Mouse (Mus musculus) hematopoietic stem cell, adult 5-6 weeks (primary cell): Measurements from ENCODE around the gene Gpc6. TPM values are rescaled to one million over a fixed set of nuclear protein-coding genes. Genes with fewer than 3 reads are reported as not detected.

ENCODE experiments used
- ATAC-seq, 2 experiments: fragments of 125-278 bp in 1 of 2; replicated peaks in 1 of 2; 2 replicates each; pipeline ENCODE4 v1.8.0; 2016 to 2017; ENCODE audit warnings: inconsistent platforms in 2 of 2, mild to moderate bottlenecking in 2 of 2, moderate number of reproducible peaks in 2 of 2, low read depth in 1 of 2, moderate TSS enrichment in 1 of 2; ENCODE audit not compliant: low FRiP score in 2 of 2, poor library complexity in 2 of 2, severe bottlenecking in 2 of 2, insufficient read depth in 1 of 2, low TSS enrichment in 1 of 2
- total RNA-seq: library from RNA; stranded (forward); fragments of 172-1452, 232-1000 nt; gene quantifications from 2 replicates; pipeline ENCODE4 v1.2.3, GENCODE M21; 2017

Gpc6 gene
- total RNA-seq, 1 experiment from 2014 or later = not detected

DNA sequence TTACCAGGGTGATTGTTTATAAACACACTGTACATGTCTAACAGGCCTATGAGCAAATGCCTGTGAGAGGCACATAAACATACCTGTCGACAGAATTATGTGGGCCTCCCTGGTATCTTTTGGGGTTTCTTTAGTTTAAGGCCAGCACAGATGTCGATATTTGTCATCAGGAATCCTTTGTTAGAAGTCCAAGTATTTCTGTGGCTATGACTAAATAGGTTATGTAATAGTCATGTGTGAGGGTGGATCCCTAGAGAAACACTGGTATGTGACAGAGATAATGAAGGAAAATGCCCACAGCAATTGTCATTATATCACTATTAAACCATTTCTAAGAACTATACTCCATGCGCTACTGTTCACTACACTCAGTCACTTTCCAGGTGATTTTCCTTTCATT, 358.5 kb downstream of the Gpc6 start:
- ATAC-seq = no peak

DNA sequence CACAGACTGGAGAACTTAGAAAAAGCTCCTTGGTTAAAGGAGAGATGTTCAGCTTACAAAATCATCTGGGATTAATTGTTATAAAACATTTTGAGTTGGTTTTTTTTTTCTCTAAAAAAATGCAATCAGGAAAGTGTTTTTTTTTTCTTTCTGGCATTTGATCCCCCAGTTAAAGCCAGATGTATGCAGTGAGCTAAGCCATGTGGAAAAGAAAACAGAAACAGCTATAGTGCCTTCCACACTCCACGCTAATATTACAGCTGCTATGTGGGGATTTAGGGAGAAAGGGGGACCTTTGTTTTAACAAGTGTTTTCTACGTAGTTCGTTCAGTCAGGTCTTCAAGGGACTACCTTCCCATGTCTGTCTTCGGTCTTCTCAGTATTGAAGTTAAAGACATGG, 368.6 kb downstream of the Gpc6 start:
- no peak for ATAC-seq

DNA sequence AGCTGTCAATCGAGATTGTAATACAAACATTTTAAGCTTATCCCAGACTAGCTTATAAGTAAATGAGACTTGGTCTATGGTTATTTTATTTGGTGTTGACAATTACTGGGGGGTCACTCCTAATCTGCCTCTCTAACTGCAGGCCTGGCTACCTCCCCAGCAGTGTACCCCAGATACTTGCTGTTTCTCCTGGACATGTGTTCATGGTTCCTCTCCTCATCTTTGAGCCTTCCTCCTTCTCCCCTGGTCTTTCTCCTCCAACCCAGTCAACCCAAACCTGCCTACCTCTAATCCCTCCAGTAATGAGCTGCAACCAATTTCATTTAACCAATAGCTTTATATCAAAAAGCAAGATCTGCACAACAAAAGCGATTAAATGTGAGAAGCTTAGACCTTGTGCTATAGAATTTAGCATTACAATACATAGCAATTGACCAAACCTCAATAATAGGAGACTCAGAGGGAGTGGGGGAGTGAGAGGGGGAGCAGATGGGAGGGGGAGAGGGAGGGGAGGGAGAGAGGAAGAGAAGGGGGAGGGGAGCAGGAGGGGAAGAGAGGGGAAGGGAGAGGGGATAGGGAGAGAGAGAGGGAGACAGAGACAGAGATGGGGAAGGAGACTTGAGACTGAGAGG, 371.2 kb downstream of the Gpc6 start:
- ATAC-seq = no peak

DNA sequence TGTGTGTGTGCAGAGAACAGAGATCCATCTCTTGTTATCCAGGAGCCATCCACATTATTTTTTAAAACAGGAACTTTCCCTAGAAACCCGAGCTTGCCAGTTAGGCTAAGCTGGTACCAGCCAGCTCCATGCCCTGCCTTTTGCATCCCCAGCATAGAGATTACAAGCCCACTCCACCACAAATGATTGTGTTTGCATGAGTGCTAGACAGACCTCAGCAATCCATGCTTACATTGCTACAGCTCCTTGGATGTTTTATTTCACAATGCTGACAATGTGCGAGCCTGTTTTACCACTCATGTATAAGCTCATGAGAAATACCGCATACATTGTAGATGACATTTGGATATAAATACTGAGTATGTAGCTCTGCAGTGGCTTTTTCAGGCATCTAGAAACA, 375.9 kb downstream of the Gpc6 start:
- ATAC-seq = no peak

DNA sequence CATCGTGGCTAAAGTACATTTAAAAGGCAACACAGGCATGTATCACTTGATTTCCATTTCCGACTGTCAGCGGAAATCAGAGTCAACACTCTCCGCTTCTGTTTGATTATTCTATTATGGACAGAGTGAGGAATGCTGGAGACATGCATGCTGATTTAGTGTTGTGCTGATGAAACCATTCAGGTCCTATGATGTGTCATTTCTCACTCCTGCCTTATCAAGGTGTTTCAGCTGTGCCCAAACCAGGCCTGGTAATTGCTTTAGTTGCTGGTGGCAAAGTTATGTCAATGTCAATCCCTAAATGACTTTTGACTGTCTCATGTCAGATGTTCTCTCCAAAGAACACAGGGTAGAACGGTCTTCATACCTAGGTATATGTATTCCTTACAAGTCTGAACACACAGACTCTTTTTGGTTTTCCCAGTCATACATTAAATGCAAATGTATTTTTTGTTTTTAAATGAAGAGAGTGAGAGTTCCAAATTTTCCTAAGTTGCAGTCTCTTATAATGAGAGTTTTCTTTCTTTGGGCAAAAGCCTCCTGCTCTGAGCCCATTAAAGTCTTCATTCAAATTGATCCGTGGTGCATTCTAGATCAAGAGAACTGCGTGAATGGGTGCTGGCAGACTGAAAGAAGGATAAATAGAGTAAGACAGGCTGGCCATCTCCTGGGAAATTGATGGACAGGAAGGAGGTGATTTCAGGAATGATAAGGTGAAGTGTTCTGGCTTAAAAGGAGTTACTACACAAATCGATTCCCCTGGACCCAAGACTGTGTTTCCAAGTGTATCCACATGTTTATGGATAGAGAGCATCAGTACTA, 379.0 kb downstream of the Gpc6 start:
- ATAC-seq = no peak

DNA sequence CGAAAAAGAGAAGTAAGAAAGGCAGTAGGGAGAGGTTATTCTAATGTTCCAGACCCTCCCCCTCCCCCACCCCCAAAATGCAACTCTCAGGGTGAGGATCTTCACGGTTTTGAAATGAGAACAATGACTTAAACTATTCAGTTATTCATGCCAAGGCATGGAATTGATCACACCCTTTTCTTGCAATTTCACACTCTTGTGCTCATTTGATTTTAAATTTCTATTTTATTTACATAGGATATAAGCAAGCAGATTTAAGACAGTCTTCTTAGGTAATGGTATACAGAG, 379.6 kb downstream of the Gpc6 start:
- ATAC-seq = no peak

DNA sequence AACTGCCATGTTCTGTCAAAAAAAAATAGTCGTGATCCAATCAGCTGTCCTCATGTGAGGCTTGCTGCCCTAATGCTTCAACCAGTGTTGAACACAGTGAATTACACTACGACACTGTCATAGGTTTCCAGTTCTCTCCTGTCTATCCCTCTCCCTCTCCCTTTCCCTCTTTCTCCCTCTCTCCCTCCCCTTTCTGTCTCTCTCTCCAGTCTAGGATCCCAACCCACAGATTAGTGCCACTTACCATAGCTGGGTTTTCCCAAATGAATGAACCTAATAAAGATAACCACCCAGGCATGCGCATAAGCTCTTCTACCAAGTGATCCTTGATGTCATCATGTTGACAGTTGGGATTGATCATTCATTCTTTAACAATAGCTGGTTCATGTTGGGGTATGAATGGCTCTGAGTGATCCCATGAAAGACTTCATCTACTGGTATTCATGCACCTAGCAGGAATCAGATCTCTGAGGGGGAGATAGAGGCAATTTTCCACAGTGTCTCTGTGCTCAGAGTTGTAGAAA, 384.9 kb downstream of the Gpc6 start:
- ATAC-seq = no peak

DNA sequence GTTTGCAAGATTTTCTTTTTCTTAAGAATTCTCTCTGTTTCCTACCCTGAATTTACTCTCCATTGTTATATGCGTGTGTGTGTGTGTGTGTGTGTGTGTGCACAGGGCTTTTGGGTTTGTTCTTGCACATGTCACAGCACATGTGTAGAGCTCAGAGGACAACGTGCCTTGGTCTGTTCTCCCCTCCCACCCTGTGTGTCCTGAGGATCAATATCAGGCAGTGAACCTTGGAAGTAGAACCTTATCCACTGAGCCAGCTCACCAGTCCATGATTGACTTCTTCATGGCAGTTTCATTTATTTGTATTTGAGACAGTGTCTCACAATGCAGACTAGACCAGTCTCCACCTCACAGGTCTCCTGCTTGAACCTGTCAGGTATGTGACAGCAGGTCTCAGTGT, 399.1 kb downstream of the Gpc6 start:
- ATAC-seq = no peak

DNA sequence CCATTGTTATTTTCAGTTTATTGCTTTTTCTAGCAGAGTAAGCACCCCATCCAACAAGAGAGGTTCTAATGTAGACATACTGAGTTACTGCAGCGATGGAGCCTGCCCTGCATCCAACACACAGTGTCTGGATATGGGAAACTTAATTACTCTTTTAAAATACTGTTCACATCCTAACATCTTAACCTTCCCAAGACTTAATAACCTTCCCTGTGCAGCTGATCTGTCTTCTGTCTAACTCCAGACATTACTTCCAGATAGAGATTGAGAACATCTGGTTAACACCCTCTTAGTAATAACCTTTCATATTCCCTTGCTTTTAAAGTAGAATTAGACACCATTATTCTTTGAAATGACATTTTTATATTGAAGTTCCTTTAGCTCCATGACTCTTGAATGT, 407.1 kb downstream of the Gpc6 start:
- no peak for ATAC-seq

DNA sequence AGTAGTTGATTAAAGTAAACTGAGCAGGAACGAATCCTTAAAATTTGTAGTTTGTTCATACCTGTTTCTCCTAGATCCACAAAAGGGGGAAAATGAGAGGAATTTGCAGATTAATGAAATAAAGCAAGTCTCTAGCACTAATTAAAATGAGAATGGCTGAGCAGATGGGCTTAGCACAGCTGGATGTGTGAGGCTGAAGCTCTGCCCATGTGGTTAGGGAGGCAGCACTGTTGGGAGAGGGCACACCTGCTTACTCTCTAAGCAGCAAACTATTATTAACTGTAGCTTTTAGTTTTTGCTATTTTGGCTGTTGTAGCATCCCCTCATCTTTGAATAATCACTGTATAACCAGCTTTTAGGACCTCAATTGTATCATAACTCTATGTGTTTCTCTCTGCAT, 412.2 kb downstream of the Gpc6 start:
- no peak for ATAC-seq

DNA sequence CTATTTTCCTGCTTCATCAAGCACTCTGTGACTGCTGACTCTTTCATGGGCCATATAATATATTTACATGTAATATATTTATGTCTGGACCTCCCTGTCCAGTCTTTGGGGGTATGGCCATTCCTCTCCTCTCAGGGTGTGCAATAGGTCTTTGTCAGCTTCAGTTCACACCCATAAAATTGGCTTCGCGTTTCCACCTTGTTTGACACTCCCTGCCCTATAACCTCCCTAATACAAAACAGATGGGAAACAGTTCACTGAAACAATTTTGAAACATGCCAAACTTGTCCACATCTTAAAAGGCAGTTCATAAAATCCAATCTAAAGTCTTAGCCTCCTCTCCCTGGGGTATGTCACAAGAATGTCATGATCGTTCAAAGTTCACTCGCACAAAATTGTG, 415.4 kb downstream of the Gpc6 start:
- ATAC-seq = no peak

DNA sequence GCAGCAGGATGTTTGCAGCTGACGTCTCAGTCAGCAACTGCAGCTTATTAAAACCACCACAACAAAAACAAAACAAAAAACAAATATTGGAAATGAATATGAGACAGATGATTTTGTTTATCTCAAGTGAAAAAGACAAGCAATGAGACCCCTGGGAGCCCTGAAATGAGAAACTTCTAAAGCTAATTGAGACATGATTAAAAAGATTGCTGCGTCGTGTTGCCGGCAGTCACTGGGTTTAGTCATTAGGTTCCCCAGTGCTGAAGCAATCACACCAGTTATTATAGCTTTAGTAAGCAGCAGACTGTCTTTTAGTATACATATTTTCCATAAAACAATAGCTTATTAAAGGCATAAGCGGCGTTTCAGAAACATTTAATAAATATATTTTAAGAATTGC, 419.4 kb downstream of the Gpc6 start:
- no peak for ATAC-seq

DNA sequence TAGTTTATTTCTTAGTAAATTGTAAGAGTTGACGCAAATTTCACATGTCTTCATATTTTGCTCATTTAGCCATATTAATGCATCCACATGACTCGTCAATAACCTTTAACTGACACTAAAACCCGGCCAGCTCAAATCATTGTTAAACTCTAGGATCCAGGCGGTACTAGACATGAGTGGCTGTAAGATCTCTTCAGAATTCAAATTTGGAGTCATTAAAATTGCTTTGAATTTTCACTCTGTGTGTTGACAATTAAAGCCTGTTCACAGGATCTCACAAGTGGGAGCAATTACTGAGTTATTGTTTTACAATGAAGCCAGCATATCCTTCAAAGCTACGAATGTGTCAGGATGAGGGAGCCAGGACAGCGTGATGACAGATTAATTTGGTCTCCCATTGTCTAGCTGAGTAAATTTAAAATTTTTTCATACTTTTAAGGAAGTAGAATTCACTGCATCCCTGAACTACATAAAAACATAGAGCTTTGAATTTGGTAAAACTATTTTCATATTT, 421.3 kb downstream of the Gpc6 start:
- ATAC-seq = no peak

DNA sequence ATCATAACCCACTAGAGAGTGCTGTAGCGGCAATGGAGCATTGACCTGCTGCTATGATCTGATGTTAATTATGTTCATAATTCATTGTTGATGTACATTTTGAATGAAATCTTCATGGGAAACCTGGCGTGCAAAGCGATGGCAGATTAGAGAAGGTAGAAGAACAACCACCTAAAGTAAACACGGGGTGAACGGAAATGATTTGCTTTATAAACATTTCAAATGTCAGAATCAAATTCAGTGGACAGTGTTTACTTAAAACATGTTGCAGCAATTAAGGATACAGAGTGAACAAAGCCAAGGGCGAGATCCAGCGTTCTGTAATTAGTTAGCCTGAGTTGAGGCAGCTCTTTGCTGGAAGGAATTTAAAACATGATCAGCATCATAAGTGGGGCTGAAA, 426.2 kb downstream of the Gpc6 start:
- no peak for ATAC-seq

DNA sequence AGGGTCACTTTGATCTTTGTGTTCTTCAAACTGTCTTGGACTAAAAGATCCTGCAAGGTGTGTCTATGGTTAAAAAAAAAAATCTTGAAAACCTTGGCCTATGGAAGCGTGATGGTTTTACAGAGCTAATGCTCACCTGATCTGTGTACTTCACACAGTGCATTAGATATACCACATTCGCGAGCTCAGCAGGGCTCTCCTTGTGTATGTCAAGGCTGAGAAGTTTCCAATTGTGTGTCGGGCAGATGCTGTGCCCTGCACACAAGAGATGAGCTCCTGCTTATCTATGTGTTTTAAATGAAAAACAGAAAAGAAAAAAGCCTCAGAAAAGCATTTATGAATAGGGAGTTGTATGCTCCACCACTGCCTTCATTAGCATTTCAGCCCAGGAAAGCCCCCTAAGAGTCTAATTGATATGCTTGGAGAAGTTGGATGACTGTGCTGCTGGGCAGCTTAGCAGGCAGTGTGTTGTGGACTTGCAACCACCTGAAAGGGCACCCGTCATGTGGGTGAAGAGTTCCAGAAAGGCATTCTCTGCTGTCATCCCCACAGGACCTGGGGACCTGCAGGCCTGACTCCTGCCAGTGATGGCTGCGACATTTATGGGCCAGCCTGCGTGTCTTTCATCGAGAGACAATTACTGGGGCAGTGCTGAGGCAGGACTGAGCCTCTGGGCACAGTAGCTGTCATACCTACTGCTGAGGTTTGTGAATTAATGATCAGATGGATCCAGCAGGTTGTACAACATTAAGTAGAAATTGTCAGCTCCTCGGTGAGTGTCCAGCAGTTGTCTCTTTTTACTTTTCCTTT, 436.2 kb downstream of the Gpc6 start:
- no peak for ATAC-seq

DNA sequence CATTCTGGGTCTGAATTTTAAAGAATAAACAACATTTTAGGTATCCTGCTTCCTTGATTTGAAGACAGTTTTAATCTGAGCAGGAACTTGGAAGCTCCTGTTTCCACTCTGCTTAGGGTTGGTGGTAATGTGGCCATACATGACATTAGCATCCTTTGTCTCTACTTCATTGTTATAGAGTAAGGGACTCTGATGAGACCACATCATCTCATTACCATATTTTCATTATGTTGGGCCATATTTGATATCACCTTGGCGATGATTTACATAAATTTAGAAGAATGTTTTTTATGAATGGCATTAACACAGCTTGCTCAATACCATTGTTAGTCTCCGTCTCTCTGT, 436.8 kb downstream of the Gpc6 start:
- no peak for ATAC-seq

DNA sequence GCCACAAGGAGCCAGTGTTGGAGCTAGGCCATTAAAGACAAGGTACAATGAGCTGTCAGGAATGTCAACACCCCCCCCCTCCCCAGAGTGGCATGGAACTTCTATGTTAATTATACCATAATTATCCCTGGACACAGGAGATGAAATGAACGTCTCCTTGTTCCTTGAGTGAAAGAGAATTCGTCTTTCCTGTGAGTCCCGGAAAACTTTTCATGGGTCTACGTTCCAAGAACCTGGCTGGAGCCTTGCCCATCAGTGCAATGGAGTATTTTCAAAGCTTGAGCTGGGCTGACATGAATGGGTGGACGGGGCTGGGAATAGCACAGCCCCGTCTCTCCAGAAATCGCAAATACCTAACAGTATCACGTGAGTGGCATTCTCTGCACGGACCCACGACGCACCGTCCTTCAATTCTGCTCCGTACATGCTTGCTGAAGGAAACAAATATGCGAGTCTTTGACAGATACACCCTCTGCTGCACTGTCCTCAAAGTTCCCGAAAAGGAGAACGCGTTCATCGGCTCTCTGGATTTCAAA, 444.3 kb downstream of the Gpc6 start:
- no peak for ATAC-seq

DNA sequence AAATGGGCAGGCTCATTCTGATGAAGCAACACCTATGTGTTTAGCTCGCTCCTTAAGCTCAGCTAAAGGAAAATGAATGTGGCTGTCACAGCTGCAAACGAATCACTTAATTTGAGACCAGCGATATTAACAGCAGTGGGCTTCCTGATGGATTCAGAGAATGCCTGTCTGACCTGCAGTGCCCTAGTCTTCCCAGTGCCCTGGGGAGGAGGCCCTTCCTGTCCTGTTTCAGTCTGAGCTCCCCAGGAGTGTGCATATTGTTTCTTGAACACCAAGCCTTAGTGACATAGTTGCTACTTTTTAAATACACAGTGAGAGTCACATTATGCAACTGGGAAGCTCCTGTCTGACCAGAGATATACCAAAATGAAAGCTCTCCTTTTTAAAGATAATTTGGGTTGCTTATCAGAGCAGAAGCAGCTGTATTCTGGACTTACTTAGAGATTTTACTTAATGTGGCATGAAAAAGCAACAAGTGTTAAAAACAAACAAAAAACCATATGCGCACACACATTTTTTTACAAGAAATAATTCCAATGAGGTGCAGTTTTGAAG, 451.8 kb downstream of the Gpc6 start:
- ATAC-seq = no peak
